Mouse (Mus musculus): ENCODE results near the gene Spaca3. TPM values are rescaled to one million over a fixed set of nuclear protein-coding genes. Genes with fewer than 3 reads are reported as not detected.

The Spaca3 gene
- total and polyA plus RNA-seq, 3 experiments, result not detected

GRCm38 (mm10) chr11:80818060-80818697 is 40.0 kb upstream of the Spaca3 start (continued):
- TF ChIP-seq GABPA (IDR thresholded peaks at IDR 0.05; ENCODE audit: insufficient replicate concordance, low read depth, low read length) (no peak), MAX (IDR thresholded peaks at IDR 0.05; ENCODE audit: low read length) (no peak), ETS1 (conservative IDR thresholded peaks at IDR 0.05; ENCODE audit: low read depth, low read length) (no peak), E2F4 (IDR thresholded peaks at IDR 0.05; ENCODE audit: insufficient replicate concordance, low read depth, low read length) (no peak), IRF4 (IDR thresholded peaks at IDR 0.05; ENCODE audit: low read depth, low read length) (no peak), ZKSCAN1 (IDR thresholded peaks at IDR 0.05; ENCODE audit: borderline replicate concordance, low read depth, low read length) (no peak), ZC3H11A (IDR thresholded peaks at IDR 0.05; ENCODE audit: low read depth, low read length) (peak; percentile 64)

DNA sequence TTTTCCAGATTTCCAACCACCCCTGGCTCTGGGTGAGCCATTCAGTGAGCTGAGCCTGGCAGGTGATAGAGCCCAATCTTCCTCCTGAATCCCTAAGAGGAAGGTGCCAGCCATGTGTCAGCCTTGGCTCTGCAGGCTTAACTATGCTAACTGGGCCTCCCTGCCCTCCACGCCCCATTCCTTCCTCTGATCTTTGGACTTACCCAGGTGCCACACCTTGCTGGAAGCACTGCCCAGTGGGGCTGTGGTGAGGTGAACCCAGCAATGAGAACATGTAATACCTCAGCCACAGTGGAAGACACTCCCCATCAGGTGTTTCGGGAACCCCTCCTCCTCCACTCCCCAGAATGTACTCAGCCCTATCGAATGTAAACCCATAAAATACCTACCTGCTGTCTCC is 38.1 kb upstream of the Spaca3 start:
- Histone ChIP-seq H3K27me3 (replicated peaks) (no peaks in the 10 kb centered on the region), H3K27ac (ENCODE audit: insufficient read depth, low read depth) (no peak overlapping the region), H3K4me1 (ENCODE audit: control insufficient read depth in 1 of 2, insufficient read depth in 2 of 2) (peaks cover 0 to 7% of the 10 kb centered on the region in 2 experiments; a peak in 1 of 4 replicates), H3K79me2 (replicated peaks; ENCODE audit: control insufficient read depth, extremely low read depth, insufficient read depth, poor library complexity, severe bottlenecking) (no peaks in the 10 kb centered on the region), H3K4me2 (ENCODE audit: insufficient read depth, low read depth, poor library complexity, severe bottlenecking) (no peak overlapping the region), H3K4me3 (replicated peaks in 1 of 3; ENCODE audit: low read depth in 2 of 3, low read length in 2 of 3, poor library complexity in 1 of 3) (no peak overlapping the region), H3K9ac (ENCODE audit: insufficient read depth, low read depth) (no peak overlapping the region), H3K36me3 (replicated peaks in 1 of 2; ENCODE audit: control insufficient read depth in 1 of 2, insufficient read depth in 1 of 2, low read length in 1 of 2) (peaks cover 0 to 28% of the 10 kb centered on the region in 2 experiments), H3K9me3 (replicated peaks; ENCODE audit: low read length) (no peaks in the 10 kb centered on the region)
- TF ChIP-seq MXI1 (IDR thresholded peaks at IDR 0.05; ENCODE audit: low read depth, low read length) (no peak), USF1 (IDR thresholded peaks at IDR 0.05; ENCODE audit: low read depth, low read length) (no peak), MAFK (IDR thresholded peaks at IDR 0.05; ENCODE audit: insufficient replicate concordance, low read length) (no peak), ZC3H11A (IDR thresholded peaks at IDR 0.05; ENCODE audit: low read depth, low read length) (no peak), PAX5 (IDR thresholded peaks at IDR 0.05; ENCODE audit: low read length) (no peak), SIN3A (IDR thresholded peaks at IDR 0.05; ENCODE audit: low read length) (no peak), UBTF (IDR thresholded peaks at IDR 0.05; ENCODE audit: low read depth, low read length) (no peak), TCF12 (IDR thresholded peaks at IDR 0.05; ENCODE audit: low read depth, low read length) (no peak), GABPA (IDR thresholded peaks at IDR 0.05; ENCODE audit: insufficient replicate concordance, low read depth, low read length) (no peak), RAD21 (IDR thresholded peaks at IDR 0.05; ENCODE audit: low read depth, low read length) (no peak), MAX (IDR thresholded peaks at IDR 0.05; ENCODE audit: low read length) (no peak), ZMIZ1 (IDR thresholded peaks at IDR 0.05; ENCODE audit: low read depth, low read length) (no peak), MEF2A (IDR thresholded peaks at IDR 0.05; ENCODE audit: borderline replicate concordance, low read depth, low read length) (no peak), POLR2A (IDR thresholded peaks at IDR 0.05; ENCODE audit: low read depth, low read length) (no peak), ELF1 (IDR thresholded peaks at IDR 0.05; ENCODE audit: low read depth, low read length) (no peak), JUN (IDR thresholded peaks at IDR 0.05; ENCODE audit: insufficient read depth, low read depth, low read length) (no peak), IRF4 (IDR thresholded peaks at IDR 0.05; ENCODE audit: low read depth, low read length) (no peak), NELFE (IDR thresholded peaks at IDR 0.05; ENCODE audit: low read depth, low read length) (no peak)
- no peak for DNase-seq (ENCODE audit: extremely low read depth)
- dilution Hi-C loops (cut with MboI; ENCODE audit: extremely low pct_ligation_motif_present, extremely low pct_unique_long_range_greater_than_20kb, low sequenced_read_pairs), result no loop called here
- in situ Hi-C loops (cut with MboI; ENCODE audit: low pct_ligation_motif_present, low pct_unique_long_range_greater_than_20kb, low sequenced_read_pairs), result loop anchor here (25.0 kb wide), 2 partner anchors 358 to 533 kb away; no protein-coding TSS in a partner anchor

Measured in CH12.LX (cell line).